ENCODE assay signal across 14 mouse cellular contexts in genomic region chr6:94413987-94414360, GRCm38 (mm10).
DNase-seq lines count a peak whose midpoint lies in the region; ATAC-seq and TF ChIP-seq lines count a peak whose summit lies in the region.
"Had no signal": no experiment of that assay in that cellular context is flagged by ENCODE, and none has a peak within 500 bp of the region (broad histone marks: within the 10 kb centered on the region; RNA-seq: fewer than 3 reads in every experiment).

No protein-coding gene starts in this region.

- peak; percentile 18 for DNase-seq in adrenal gland, postnatal 14 days
- DNase-seq in adrenal gland, postnatal 36 days, result no peak
- no peak for DNase-seq in stomach, postnatal 0 days (ENCODE audit: low spot score)
- DNase-seq in kidney, adult 11 months, result no peak
- DNase-seq in midbrain, embryonic 11.5 days (ENCODE audit: low spot score, missing footprints), result no peak
- DNase-seq: adrenal gland, postnatal 25 days; kidney, postnatal 36 days; spleen, adult 18-20 months had no signal

- H3K4me3 ChIP-seq in stomach, embryonic 16.5 days (replicated peaks; ENCODE audit: low read length), result no peak overlapping the region
- H3K4me3 ChIP-seq in stomach, postnatal 0 days (ENCODE audit: low read depth, low read length), result no peak overlapping the region
- 0 out of 2 replicates have a peak overlapping the region, but pooled peaks have one; percentile 3 for H3K4me3 ChIP-seq in heart, embryonic 12.5 days
- no peak overlapping the region for H3K4me3 ChIP-seq in forebrain, embryonic 16.5 days (replicated peaks; ENCODE audit: low read length)
- H3K4me3 ChIP-seq in midbrain, embryonic 11.5 days (ENCODE audit: low read depth, low read length), result no peak overlapping the region
- H3K4me3 ChIP-seq: midbrain, embryonic 13.5 days had no signal

- 0 out of 2 replicates have a peak overlapping the region, but pooled peaks have one; percentile 13 for H3K27ac ChIP-seq in stomach, embryonic 16.5 days (ENCODE audit: low read length)
- H3K27ac ChIP-seq in stomach, postnatal 0 days (replicated peaks), result no peak overlapping the region
- H3K27ac ChIP-seq in heart, embryonic 12.5 days (ENCODE audit: poor library complexity, severe bottlenecking), result peak overlapping the region; percentile 89
- no peak overlapping the region for H3K27ac ChIP-seq in forebrain, embryonic 16.5 days (ENCODE audit: low read length)
- H3K27ac ChIP-seq in midbrain, embryonic 11.5 days (ENCODE audit: low read depth, low read length), result no peak overlapping the region
- H3K27ac ChIP-seq: midbrain, embryonic 13.5 days had no signal

- TF ChIP-seq EP300 in stomach, postnatal 0 days (optimal IDR thresholded peaks at IDR 0.05), result no peak

- H3K9ac ChIP-seq in stomach, embryonic 16.5 days (ENCODE audit: low read length), result no peak overlapping the region
- H3K9ac ChIP-seq in stomach, postnatal 0 days (ENCODE audit: low read length), result no peak overlapping the region
- H3K9ac ChIP-seq in heart, embryonic 12.5 days, result no peak overlapping the region
- H3K9ac ChIP-seq in forebrain, embryonic 16.5 days (replicated peaks; ENCODE audit: low read depth, low read length), result no peak overlapping the region
- H3K9ac ChIP-seq in midbrain, embryonic 11.5 days (ENCODE audit: low read length), result no peak overlapping the region
- H3K9ac ChIP-seq: lung, embryonic 14.5 days; midbrain, embryonic 13.5 days had no signal

- no peaks in the 10 kb centered on the region for H3K36me3 ChIP-seq in stomach, embryonic 16.5 days (ENCODE audit: control insufficient read depth, insufficient read depth, low read length)
- H3K36me3 ChIP-seq in stomach, postnatal 0 days (ENCODE audit: control insufficient read depth, insufficient read depth, low read length), result no peaks in the 10 kb centered on the region
- H3K36me3 ChIP-seq in heart, embryonic 12.5 days, result no peaks in the 10 kb centered on the region
- H3K36me3 ChIP-seq in forebrain, embryonic 16.5 days (ENCODE audit: control insufficient read depth, insufficient read depth), result no peaks in the 10 kb centered on the region
- no peaks in the 10 kb centered on the region for H3K36me3 ChIP-seq in midbrain, embryonic 11.5 days (ENCODE audit: control insufficient read depth, insufficient read depth, low read length)
- H3K36me3 ChIP-seq: midbrain, embryonic 13.5 days had no signal

- H3K27me3 ChIP-seq in stomach, embryonic 16.5 days (ENCODE audit: control insufficient read depth, insufficient read depth, low read length), result no peaks in the 10 kb centered on the region
- H3K27me3 ChIP-seq in stomach, postnatal 0 days (ENCODE audit: control insufficient read depth, insufficient read depth, low read length), result no peaks in the 10 kb centered on the region
- no peaks in the 10 kb centered on the region for H3K27me3 ChIP-seq in heart, embryonic 12.5 days (replicated peaks)
- no peaks in the 10 kb centered on the region for H3K27me3 ChIP-seq in forebrain, embryonic 16.5 days (replicated peaks; ENCODE audit: control insufficient read depth, insufficient read depth, low read length)
- no peaks in the 10 kb centered on the region for H3K27me3 ChIP-seq in midbrain, embryonic 11.5 days (ENCODE audit: control insufficient read depth, insufficient read depth, low read length)
- H3K27me3 ChIP-seq: midbrain, embryonic 13.5 days had no signal

- no peaks in the 10 kb centered on the region for H3K4me1 ChIP-seq in stomach, embryonic 16.5 days (ENCODE audit: control insufficient read depth, insufficient read depth, low read length)
- no peaks in the 10 kb centered on the region for H3K4me1 ChIP-seq in stomach, postnatal 0 days (replicated peaks; ENCODE audit: control insufficient read depth, insufficient read depth)
- peaks cover 24% of the 10 kb centered on the region for H3K4me1 ChIP-seq in heart, embryonic 12.5 days (replicated peaks)
- no peaks in the 10 kb centered on the region for H3K4me1 ChIP-seq in forebrain, embryonic 16.5 days (replicated peaks; ENCODE audit: control insufficient read depth, insufficient read depth, low read length)
- H3K4me1 ChIP-seq in midbrain, embryonic 11.5 days (ENCODE audit: control insufficient read depth, insufficient read depth, low read length), result no peaks in the 10 kb centered on the region
- H3K4me1 ChIP-seq: midbrain, embryonic 13.5 days had no signal

- H3K4me2 ChIP-seq in stomach, embryonic 16.5 days (ENCODE audit: low read depth, low read length), result no peak overlapping the region
- no peak overlapping the region for H3K4me2 ChIP-seq in stomach, postnatal 0 days (replicated peaks; ENCODE audit: low read depth)
- peak overlapping the region; percentile 39 for H3K4me2 ChIP-seq in heart, embryonic 12.5 days
- H3K4me2 ChIP-seq in forebrain, embryonic 16.5 days (ENCODE audit: low read length), result no peak overlapping the region
- H3K4me2 ChIP-seq in midbrain, embryonic 11.5 days, result no peak overlapping the region
- H3K4me2 ChIP-seq: lung, embryonic 14.5 days; midbrain, embryonic 13.5 days had no signal

- WGBS in stomach, embryonic 16.5 days, result 51% methylated on average over 5 of the region's 5 CpGs
- 52% methylated on average over 5 of the region's 5 CpGs for WGBS in stomach, postnatal 0 days
- 29% methylated on average over 5 of the region's 5 CpGs for WGBS in heart, embryonic 12.5 days
- 68% methylated on average over 5 of the region's 5 CpGs for WGBS in forebrain, embryonic 16.5 days
- 77% methylated on average over 5 of the region's 5 CpGs for WGBS in midbrain, embryonic 11.5 days

- no peaks in the 10 kb centered on the region for H3K9me3 ChIP-seq in stomach, embryonic 16.5 days (replicated peaks; ENCODE audit: control insufficient read depth, low read length)
- no peaks in the 10 kb centered on the region for H3K9me3 ChIP-seq in stomach, postnatal 0 days (ENCODE audit: control insufficient read depth, low read length)
- no peaks in the 10 kb centered on the region for H3K9me3 ChIP-seq in heart, embryonic 12.5 days (replicated peaks)
- H3K9me3 ChIP-seq in forebrain, embryonic 16.5 days (ENCODE audit: control insufficient read depth, low read length), result no peaks in the 10 kb centered on the region
- H3K9me3 ChIP-seq in midbrain, embryonic 11.5 days (ENCODE audit: control insufficient read depth, low read length), result no peaks in the 10 kb centered on the region
- H3K9me3 ChIP-seq: midbrain, embryonic 13.5 days had no signal

- no peak for TF ChIP-seq CTCF in stomach, postnatal 0 days (IDR thresholded peaks at IDR 0.05; ENCODE audit: low read depth)

- ATAC-seq in stomach, embryonic 16.5 days (ENCODE audit: insufficient read depth, low FRiP score), result no peak
- ATAC-seq in stomach, postnatal 0 days (ENCODE audit: low FRiP score, low TSS enrichment), result no peak
- ATAC-seq in heart, embryonic 12.5 days (ENCODE audit: insufficient number of reproducible peaks, low FRiP score), result 0 out of 2 replicates have a peak, but pooled peaks have one; percentile 51
- ATAC-seq in forebrain, embryonic 16.5 days, result no peak
- ATAC-seq in midbrain, embryonic 11.5 days (ENCODE audit: low FRiP score), result no peak
- ATAC-seq: intestine, embryonic 16.5 days; midbrain, embryonic 13.5 days had no signal

Comparison
In these comparisons a context has a peak if more than half of its experiments do, and no peak if none do; other contexts are left out.
1. H3K27ac ChIP-seq: peak in stomach, embryonic 16.5 days (single experiment) and heart, embryonic 12.5 days (single experiment); none in stomach, postnatal 0 days (single experiment), forebrain, embryonic 16.5 days (single experiment) and midbrain, embryonic 11.5 days (single experiment).